Mouse (Mus musculus): ENCODE data around the gene Plekhg6. TPM values are rescaled to one million over a fixed set of nuclear protein-coding genes. Genes with fewer than 3 reads are reported as not detected.

The Plekhg6 gene
- polyA plus RNA-seq (2012; ENCODE audit: low replicate concordance): 0.04 and 0.16 TPM in 2 replicates

GRCm38 (mm10) chr6:125380372-125381360 lies at the start of gene Plekhg6:
Gene Plekhg6 (minus strand): TSS chr6:125380793.

GRCm38 (mm10) chr6:125348721-125349574 lies 31.6 kb downstream of the Plekhg6 start, which contains the start of gene Tnfrsf1a:
Gene Tnfrsf1a (plus strand): TSS chr6:125349362.

GRCm38 (mm10) chr6:125320323-125320722 lies 60.3 kb downstream of the Plekhg6 start, which contains the start of gene Scnn1a:
Gene Scnn1a (plus strand): TSS chr6:125320659.

GRCm38 (mm10) chr6:125313546-125314230 lies 66.9 kb downstream of the Plekhg6 start, which contains the start of gene Ltbr:
Gene Ltbr (minus strand): TSS chr6:125313885.

Other genes with a start within 250 kb of the Plekhg6 start
- 11.4 and 27.6 TPM in 2 replicates for gene Nop2, start 248.9 kb downstream of the Plekhg6 start, polyA plus RNA-seq (2012; ENCODE audit: low replicate concordance)
- 54.7 and 135 TPM in 2 replicates for gene Iffo1, start 235.6 kb downstream of the Plekhg6 start, polyA plus RNA-seq (2012; ENCODE audit: low replicate concordance)
- 267 and 2,413 TPM in 2 replicates for gene Gapdh, start 214.3 kb downstream of the Plekhg6 start, polyA plus RNA-seq (2012; ENCODE audit: low replicate concordance)
- gene Ncapd2, start 189.1 kb downstream of the Plekhg6 start, polyA plus RNA-seq (2012; ENCODE audit: low replicate concordance): 31.3 and 49.7 TPM in 2 replicates
- gene Mrpl51, start 189.0 kb downstream of the Plekhg6 start, polyA plus RNA-seq (2012; ENCODE audit: low replicate concordance): 56.7 and 77.1 TPM in 2 replicates
- 14.4 and 28.4 TPM in 2 replicates for gene Vamp1, start 165.2 kb downstream of the Plekhg6 start, polyA plus RNA-seq (2012; ENCODE audit: low replicate concordance)
- 35.1 and 36.7 TPM in 2 replicates for gene Tapbpl, start 148.9 kb downstream of the Plekhg6 start, polyA plus RNA-seq (2012; ENCODE audit: low replicate concordance)
- 43.0 and 105 TPM in 2 replicates for gene Cd27, start 143.8 kb downstream of the Plekhg6 start, polyA plus RNA-seq (2012; ENCODE audit: low replicate concordance)
- not detected in 2 replicates for gene Tuba3a, start 94.8 kb downstream of the Plekhg6 start, polyA plus RNA-seq (2012; ENCODE audit: low replicate concordance)
- 33.0 and 72.9 TPM in 2 replicates for gene Ltbr, start 66.9 kb downstream of the Plekhg6 start, polyA plus RNA-seq (2012; ENCODE audit: low replicate concordance)
- gene Scnn1a, start 60.1 kb downstream of the Plekhg6 start, polyA plus RNA-seq (2012; ENCODE audit: low replicate concordance): 3.3 and 15.9 TPM in 2 replicates
- gene Tnfrsf1a, start 31.4 kb downstream of the Plekhg6 start, polyA plus RNA-seq (2012; ENCODE audit: low replicate concordance): 71.0 and 153 TPM in 2 replicates
- 3.2 and 3.4 TPM in 2 replicates for gene Cd9, start 114.0 kb upstream of the Plekhg6 start, polyA plus RNA-seq (2012; ENCODE audit: low replicate concordance)
- 0.92 and 2.8 TPM in 2 replicates for gene Vwf, start 166.0 kb upstream of the Plekhg6 start, polyA plus RNA-seq (2012; ENCODE audit: low replicate concordance)

Measured in hematopoietic multipotent progenitor cell, adult 10-12 weeks (in vitro differentiated cells).